Mouse (Mus musculus) embryo, embryonic 9.5 days (tissue): ENCODE measurements around the gene Hebp1.
A peak's percentile ranks its signal among the peaks of the same experiment; 100 is the strongest.

Experiments
- DNase-seq: peaks from one replicate; pipeline ENCODE4 v3.0.0-alpha.2; 2017; ENCODE audit errors: extremely low spot score

Gene Hebp1

GRCm38 (mm10) chr6:135116479-135116878 is 81.3 kb downstream of the Hebp1 start:
- DNase-seq, result no peak

GRCm38 (mm10) chr6:135113114-135113436 is 84.7 kb downstream of the Hebp1 start:
- DNase-seq, result peak; percentile 17

GRCm38 (mm10) chr6:135112411-135113113 is 85.3 kb downstream of the Hebp1 start:
- no peak for DNase-seq

- no peak for DNase-seq
Measured at GRCm38 (mm10) chr6:135107014-135107413, 90.8 kb downstream of the Hebp1 start.

GRCm38 (mm10) chr6:135102736-135103303 is 95.0 kb downstream of the Hebp1 start:
- no peak for DNase-seq

GRCm38 (mm10) chr6:135100787-135101472 is 96.9 kb downstream of the Hebp1 start:
- no peak for DNase-seq

- no peak for DNase-seq
Measured at GRCm38 (mm10) chr6:135092798-135093470, 104.9 kb downstream of the Hebp1 start.

GRCm38 (mm10) chr6:135090661-135091060 is 107.2 kb downstream of the Hebp1 start:
- no peak for DNase-seq

GRCm38 (mm10) chr6:135089786-135090185 is 108.0 kb downstream of the Hebp1 start:
- no peak for DNase-seq

- peak; percentile 84 for DNase-seq
Measured at GRCm38 (mm10) chr6:135087721-135088451, 109.9 kb downstream of the Hebp1 start.
